Mouse (Mus musculus) liver, postnatal 0 days (tissue): Measurements from ENCODE around the gene Olfr209. TPM values are rescaled to one million over a fixed set of nuclear protein-coding genes. Genes with fewer than 3 reads are reported as not detected.
"Not testable (repeated sequence)": the region's sequence is repeated elsewhere in the genome, so short reads cannot be mapped to it uniquely, and the experiment has no call there.

Source experiments
- ATAC-seq: fragments of 200-750 bp; cut with Nextera tagmentation; 2 replicates; pipeline ENCODE4 v1.8.0; 2017; ENCODE audit warnings: mild to moderate bottlenecking, moderate library complexity
- DNase-seq: peaks from one replicate; pipeline ENCODE4 v3.0.0-alpha.2; 2016
- H3K27ac ChIP-seq: fragments of 300-500 bp; sonication (generic); 2 replicates; pipeline ENCODE4 v1.5.1; 2014; ENCODE audit warnings: antibody characterized with exemption, moderate library complexity, mild to moderate bottlenecking, low read depth
- H3K27me3 ChIP-seq: fragments of 300-500 bp; sonication (generic); 2 replicates; pipeline ENCODE4 v1.6.1; 2014; ENCODE audit warnings: low read length, control low read depth, mixed read lengths; ENCODE audit not compliant: insufficient read depth
- H3K36me3 ChIP-seq: fragments of 300-500 bp; sonication (generic); replicated peaks from 2 replicates; pipeline ENCODE4 v1.6.1; 2014; ENCODE audit warnings: mild to moderate bottlenecking, control low read depth, low read length, moderate library complexity, mixed read lengths; ENCODE audit not compliant: insufficient read depth
- H3K4me1 ChIP-seq: fragments of 300-500 bp; sonication (generic); 2 replicates; pipeline ENCODE4 v1.6.1; 2014; ENCODE audit warnings: antibody characterized with exemption, mild to moderate bottlenecking, control low read depth; ENCODE audit not compliant: insufficient read depth
- H3K4me2 ChIP-seq: fragments of 300-500 bp; sonication (generic); 2 replicates; pipeline ENCODE4 v1.6.1; 2014; ENCODE audit warnings: low read depth, mild to moderate bottlenecking, low read length, moderate library complexity, mixed read lengths
- H3K4me3 ChIP-seq: fragments of 300-500 bp; sonication (generic); 2 replicates; pipeline ENCODE4 v1.5.1; 2014; ENCODE audit warnings: low read depth, low read length
- H3K9ac ChIP-seq: fragments of 300-500 bp; sonication (generic); replicated peaks from 2 replicates; pipeline ENCODE4 v1.6.1; 2014; ENCODE audit warnings: mild to moderate bottlenecking, moderate library complexity
- H3K9me3 ChIP-seq: fragments of 300-500 bp; sonication (generic); 2 replicates; pipeline ENCODE4 v1.6.1; 2016; ENCODE audit warnings: mild to moderate bottlenecking, control low read depth, low read length, mixed read lengths
- CTCF ChIP-seq: sonication (generic); IDR thresholded peaks from 2 replicates; pipeline ENCODE4 v1.5.1; 2016; ENCODE audit warnings: antibody characterized with exemption, low read depth
- EP300 ChIP-seq: IDR thresholded peaks from 2 replicates; pipeline ENCODE4 v1.6.1; 2016; ENCODE audit warnings: antibody characterized with exemption, low read depth, mild to moderate bottlenecking
- WGBS: fragments of 180-500 bp; shearing (Covaris S2); extraction: QIAGEN DNeasy Blood & Tissue Kit; methylation state at CpG from one replicate; pipeline ENCODE4 v1.1.7; 2014; ENCODE audit not compliant: insufficient replicate concordance; 5-methylcytosine and 5-hydroxymethylcytosine counted together
- polyA plus RNA-seq: library from polyadenylated mRNA; unstranded; fragments of >200 nt; fragmentation: Nextera tagmentation; extraction: Ambion mirVana; gene quantifications from 2 replicates; pipeline ENCODE4 v1.2.1, GENCODE M21; 2015

Gene Olfr209
- polyA plus RNA-seq, 1 experiment from 2014 or later = not detected

- Histone ChIP-seq H3K9ac (no peak overlapping the region), H3K4me2 (no peak overlapping the region), H3K9me3 (no peaks in the 10 kb centered on the region), H3K36me3 (no peaks in the 10 kb centered on the region), H3K4me1 (no peaks in the 10 kb centered on the region), H3K27ac (no peak overlapping the region), H3K4me3 (no peak overlapping the region), H3K27me3 (no peaks in the 10 kb centered on the region)
- WGBS = 67% methylated on average over 4 of the region's 4 CpGs
- TF ChIP-seq CTCF = no peak
- no peak for TF ChIP-seq EP300
- DNase-seq = no peak
- ATAC-seq = no peak
These were observed 38.2 kb upstream of the Olfr209 start for GRCm38 (mm10) chr16:59401985-59402384.

- Histone ChIP-seq H3K27ac (no peak overlapping the region), H3K27me3 (no peaks in the 10 kb centered on the region), H3K4me3 (no peak overlapping the region), H3K9ac (no peak overlapping the region), H3K4me2 (no peak overlapping the region), H3K4me1 (no peaks in the 10 kb centered on the region), H3K9me3 (no peaks in the 10 kb centered on the region), H3K36me3 (no peaks in the 10 kb centered on the region)
- TF ChIP-seq EP300 (no peak), CTCF (peak; percentile 36)
- 65% methylated on average over 7 of the region's 7 CpGs for WGBS
- DNase-seq (no peak), ATAC-seq (no peak)
These were observed 37.3 kb upstream of the Olfr209 start for GRCm38 (mm10) chr16:59401102-59401501.

GRCm38 (mm10) chr16:59393300-59393699 lies 29.5 kb upstream of the Olfr209 start:
- no peaks in the 10 kb centered on the region for H3K4me1 ChIP-seq
- ATAC-seq (no peak), DNase-seq (no peak)
- no peak for TF ChIP-seq CTCF
- TF ChIP-seq EP300 = no peak
- H3K4me2 ChIP-seq = no peak overlapping the region
- H3K9ac ChIP-seq = no peak overlapping the region
- H3K9me3 ChIP-seq = no peaks in the 10 kb centered on the region
- H3K36me3 ChIP-seq = no peaks in the 10 kb centered on the region
- H3K27ac ChIP-seq = no peak overlapping the region
- WGBS = 54% methylated on average over 3 of the region's 3 CpGs
- no peaks in the 10 kb centered on the region for H3K27me3 ChIP-seq
- H3K4me3 ChIP-seq = no peak overlapping the region

- H3K27me3 ChIP-seq = no peaks in the 10 kb centered on the region
- H3K4me2 ChIP-seq = no peak within 1 kb of the TSS
- H3K36me3 ChIP-seq = no peaks in the 10 kb centered on the region
- H3K9ac ChIP-seq = no peak within 1 kb of the TSS
- TF ChIP-seq EP300 = no peak
- TF ChIP-seq CTCF = no peak
- ATAC-seq (no peak), DNase-seq (no peak)
- no peaks in the 10 kb centered on the region for H3K4me1 ChIP-seq
- H3K9me3 ChIP-seq = no peaks in the 10 kb centered on the region
- H3K27ac ChIP-seq = no peak within 1 kb of the TSS
- WGBS = 70% methylated on average over 1 of the region's 1 CpGs
- H3K4me3 ChIP-seq = no peak within 1 kb of the TSS
These were observed 14.6 kb downstream of the Olfr209 start, which contains the start of gene Olfr206 for GRCm38 (mm10) chr16:59349146-59349545. TSS of gene Olfr206 (minus strand) at chr16:59349246.

- Histone ChIP-seq H3K9me3 (no peaks in the 10 kb centered on the region), H3K9ac (no peak within 1 kb of the TSS), H3K4me3 (no peak within 1 kb of the TSS), H3K27me3 (no peaks in the 10 kb centered on the region), H3K36me3 (no peaks in the 10 kb centered on the region), H3K4me2 (no peak within 1 kb of the TSS), H3K4me1 (no peaks in the 10 kb centered on the region), H3K27ac (no peak within 1 kb of the TSS)
- DNase-seq = no peak
- TF ChIP-seq EP300 (no peak), CTCF (no peak)
- no peak for ATAC-seq
These were observed 32.8 kb downstream of the Olfr209 start, which contains the start of gene Olfr205 for GRCm38 (mm10) chr16:59331038-59331437. TSS of gene Olfr205 (minus strand) at chr16:59331138.

GRCm38 (mm10) chr16:59323262-59323661 lies 40.5 kb downstream of the Olfr209 start:
- not testable (repeated sequence) for H3K9ac ChIP-seq, H3K4me1 ChIP-seq, ATAC-seq, H3K27me3 ChIP-seq, H3K27ac ChIP-seq, DNase-seq, H3K4me2 ChIP-seq, H3K36me3 ChIP-seq, H3K9me3 ChIP-seq, H3K4me3 ChIP-seq
- 36% methylated on average over 1 of the region's 1 CpGs for WGBS

GRCm38 (mm10) chr16:59318148-59318547 lies 45.6 kb downstream of the Olfr209 start, which contains the start of gene Olfr204:
TSS of gene Olfr204 (minus strand) at chr16:59318248.
- no peaks in the 10 kb centered on the region for H3K27me3 ChIP-seq
- no peak within 1 kb of the TSS for H3K9ac ChIP-seq
- H3K36me3 ChIP-seq = no peaks in the 10 kb centered on the region
- DNase-seq (no peak), ATAC-seq (no peak)
- no peaks in the 10 kb centered on the region for H3K4me1 ChIP-seq
- no peaks in the 10 kb centered on the region for H3K9me3 ChIP-seq
- no peak within 1 kb of the TSS for H3K4me2 ChIP-seq
- H3K27ac ChIP-seq = no peak within 1 kb of the TSS
- TF ChIP-seq EP300 (no peak), CTCF (no peak)
- H3K4me3 ChIP-seq = no peak within 1 kb of the TSS

Other genes starting within 250 kb of the Olfr209 start
- gene Olfr194, start 242.9 kb downstream of the Olfr209 start, polyA plus RNA-seq = not detected in 2 replicates
- gene Olfr195, start 216.9 kb downstream of the Olfr209 start, polyA plus RNA-seq = not detected in 2 replicates
- not detected in 2 replicates for gene Olfr196, start 193.5 kb downstream of the Olfr209 start, polyA plus RNA-seq
- not detected in 2 replicates for gene Olfr198, start 160.5 kb downstream of the Olfr209 start, polyA plus RNA-seq
- gene Olfr199, start 144.2 kb downstream of the Olfr209 start, polyA plus RNA-seq = not detected in 2 replicates
- not detected in 2 replicates for gene Olfr201, start 91.4 kb downstream of the Olfr209 start, polyA plus RNA-seq
- gene Olfr202, start 77.2 kb downstream of the Olfr209 start, polyA plus RNA-seq = not detected in 2 replicates
- gene Olfr203, start 65.1 kb downstream of the Olfr209 start, polyA plus RNA-seq = not detected in 2 replicates
- gene Olfr204, start 45.7 kb downstream of the Olfr209 start, polyA plus RNA-seq = not detected in 2 replicates
- gene Olfr205, start 32.9 kb downstream of the Olfr209 start, polyA plus RNA-seq = not detected in 2 replicates
- gene Olfr206, start 14.7 kb downstream of the Olfr209 start, polyA plus RNA-seq = not detected in 2 replicates
- not detected in 2 replicates for gene Gabrr3, start 43.3 kb upstream of the Olfr209 start, polyA plus RNA-seq
- 9.5 and 10.4 TPM in 2 replicates for gene Riox2, start 107.8 kb upstream of the Olfr209 start, polyA plus RNA-seq
- gene Crybg3, start 237.0 kb upstream of the Olfr209 start, polyA plus RNA-seq = 0.77 and 1.0 TPM in 2 replicates